ENCODE assay signal across 16 mouse cellular contexts in genomic region chr7:79285408-79285807, GRCm38 (mm10). TPM values are rescaled to one million over a fixed set of nuclear protein-coding genes. Genes with fewer than 3 reads are reported as not detected.
DNase-seq lines count a peak whose midpoint lies in the region; ATAC-seq and TF ChIP-seq lines count a peak whose summit lies in the region.
"Had no signal": no experiment of that assay in that cellular context is flagged by ENCODE, and none has a peak within 500 bp of the region (broad histone marks: within the 10 kb centered on the region; RNA-seq: fewer than 3 reads in every experiment).

No protein-coding gene starts in this region.

- H3K27me3 ChIP-seq in liver, embryonic 11.5 days (replicated peaks; ENCODE audit: control insufficient read depth, insufficient read depth, low read length): no peaks in the 10 kb centered on the region
- H3K27me3 ChIP-seq in liver, embryonic 14.5 days (ENCODE audit: control insufficient read depth, insufficient read depth, low read length): no peaks in the 10 kb centered on the region
- H3K27me3 ChIP-seq in midbrain, embryonic 16.5 days (ENCODE audit: control insufficient read depth, insufficient read depth, low read depth, low read length): no peaks in the 10 kb centered on the region
- H3K27me3 ChIP-seq: heart, embryonic 13.5 days; limb, embryonic 12.5 days had no signal

- no peaks in the 10 kb centered on the region for H3K36me3 ChIP-seq in liver, embryonic 11.5 days (ENCODE audit: control insufficient read depth, insufficient read depth, low read length)
- H3K36me3 ChIP-seq in liver, embryonic 14.5 days (replicated peaks; ENCODE audit: control insufficient read depth, insufficient read depth, low read depth): 0 out of 2 replicates have a peak, but pooled peaks cover 2% of the 10 kb centered on the region
- H3K36me3 ChIP-seq in midbrain, embryonic 16.5 days (ENCODE audit: control insufficient read depth, insufficient read depth, low read length): no peaks in the 10 kb centered on the region
- H3K36me3 ChIP-seq: heart, embryonic 13.5 days had no signal

- H3K9ac ChIP-seq in liver, embryonic 11.5 days (ENCODE audit: low read depth, low read length): no peak overlapping the region
- no peak overlapping the region for H3K9ac ChIP-seq in liver, embryonic 14.5 days (replicated peaks)
- no peak overlapping the region for H3K9ac ChIP-seq in midbrain, embryonic 16.5 days (ENCODE audit: low read depth, low read length)
- H3K9ac ChIP-seq: heart, embryonic 13.5 days; limb, embryonic 12.5 days had no signal

- no peak for TF ChIP-seq POLR2A in olfactory bulb, adult 2 months (IDR thresholded peaks at IDR 0.05; ENCODE audit: insufficient read depth, low read depth, low read length)

- DNase-seq in liver, embryonic 11.5 days (ENCODE audit: low spot score): no peak
- DNase-seq in liver: no peak
- DNase-seq in adrenal gland, postnatal 10 days: peak; percentile 45
- no peak for DNase-seq in liver, embryonic 14.5 days (ENCODE audit: low read depth in 3 of 3, low spot score in 3 of 3)
- DNase-seq in urinary bladder, adult 18-20 months (ENCODE audit: low spot score in 2 of 2): no peak
- DNase-seq: cerebellum, adult 8-10 months; embryo, embryonic 11 days; gastrocnemius, postnatal 25 days; kidney, postnatal 36 days; thymus, adult 2 months had no signal

- TF ChIP-seq CTCF in liver, embryonic 14.5 days (IDR thresholded peaks at IDR 0.05; ENCODE audit: low read depth): no peak
- TF ChIP-seq CTCF in olfactory bulb, adult 2 months (IDR thresholded peaks at IDR 0.05; ENCODE audit: insufficient read depth, low read depth, low read length): no peak

- no peak overlapping the region for H3K4me3 ChIP-seq in liver, embryonic 11.5 days (ENCODE audit: low read depth, low read length)
- H3K4me3 ChIP-seq in liver, embryonic 14.5 days (ENCODE audit: insufficient read depth in 1 of 2, low read depth in 2 of 2, low read length in 2 of 2): no peak overlapping the region
- H3K4me3 ChIP-seq in olfactory bulb, adult 2 months (ENCODE audit: insufficient read depth, low read depth, low read length): no peak overlapping the region
- H3K4me3 ChIP-seq in midbrain, embryonic 16.5 days (ENCODE audit: low read depth, low read length): no peak overlapping the region
- H3K4me3 ChIP-seq: heart, embryonic 13.5 days; limb, embryonic 12.5 days had no signal

- H3K4me1 ChIP-seq in liver, embryonic 11.5 days (replicated peaks; ENCODE audit: control insufficient read depth, insufficient read depth, low read length): peaks cover 50% of the 10 kb centered on the region
- peaks cover 51% of the 10 kb centered on the region in 2 experiments for H3K4me1 ChIP-seq in liver, embryonic 14.5 days (replicated peaks; ENCODE audit: control insufficient read depth in 2 of 2, insufficient read depth in 2 of 2, low read length in 1 of 2)
- H3K4me1 ChIP-seq in olfactory bulb, adult 2 months (ENCODE audit: control insufficient read depth, insufficient read depth, low read length): peaks cover 47% of the 10 kb centered on the region
- H3K4me1 ChIP-seq in midbrain, embryonic 16.5 days (ENCODE audit: control insufficient read depth, insufficient read depth, low read length): peaks cover 27% of the 10 kb centered on the region

- no peak for TF ChIP-seq EP300 in liver, embryonic 14.5 days (IDR thresholded peaks at IDR 0.05; ENCODE audit: low read depth)

- H3K9me3 ChIP-seq in liver, embryonic 11.5 days (ENCODE audit: control insufficient read depth, low read length): no peaks in the 10 kb centered on the region
- no peaks in the 10 kb centered on the region for H3K9me3 ChIP-seq in liver, embryonic 14.5 days (ENCODE audit: control insufficient read depth, low read length)
- H3K9me3 ChIP-seq in midbrain, embryonic 16.5 days (replicated peaks; ENCODE audit: control insufficient read depth, low read length, poor library complexity, severe bottlenecking): no peaks in the 10 kb centered on the region
- H3K9me3 ChIP-seq: heart, embryonic 13.5 days; limb, embryonic 12.5 days had no signal

- WGBS in liver, embryonic 11.5 days: 87% methylated on average over 13 of the region's 13 CpGs
- 87% methylated on average over 13 of the region's 13 CpGs for WGBS in liver, embryonic 14.5 days (ENCODE audit: insufficient replicate concordance)
- WGBS in olfactory bulb, adult 2 months: 60% methylated on average over 13 of the region's 13 CpGs
- WGBS in midbrain, embryonic 16.5 days: 91% methylated on average over 13 of the region's 13 CpGs

- H3K27ac ChIP-seq in liver, embryonic 11.5 days (ENCODE audit: low read depth, low read length): no peak overlapping the region
- H3K27ac ChIP-seq in liver, embryonic 14.5 days: 0 out of 2 replicates have a peak overlapping the region, but pooled peaks have one; percentile 7
- peak overlapping the region; percentile 73 for H3K27ac ChIP-seq in olfactory bulb, adult 2 months (ENCODE audit: insufficient read depth, low read depth, low read length)
- H3K27ac ChIP-seq in midbrain, embryonic 16.5 days (ENCODE audit: low read length): no peak overlapping the region
- H3K27ac ChIP-seq: heart, embryonic 13.5 days; limb, embryonic 12.5 days had no signal

- no peak for ATAC-seq in liver, embryonic 11.5 days (replicated peaks; ENCODE audit: low FRiP score)
- no peak for ATAC-seq in liver, embryonic 14.5 days (ENCODE audit: insufficient read depth)
- no peak for ATAC-seq in midbrain, embryonic 16.5 days
- ATAC-seq: forebrain, embryonic 16.5 days; intestine, postnatal 0 days had no signal

- peak overlapping the region; percentile 56; the same call in 1 of the 2 replicates for H3K4me2 ChIP-seq in liver, embryonic 11.5 days
- H3K4me2 ChIP-seq in liver, embryonic 14.5 days (ENCODE audit: low read depth): peak overlapping the region; percentile 62; the same call in 1 of the 2 replicates
- H3K4me2 ChIP-seq in midbrain, embryonic 16.5 days (ENCODE audit: low read length): no peak overlapping the region
- H3K4me2 ChIP-seq: heart, embryonic 13.5 days; limb, embryonic 12.5 days had no signal

RNA-seq across cellular contexts. Expression of gene Abhd2, which starts 12.4 kb away (rescaled TPM):
- 11.5 and 13.4 TPM in 2 replicates for polyA plus RNA-seq in liver, embryonic 11.5 days (2014; fragmentation: Nextera tagmentation; extraction: Ambion mirVana)
- 100 to 1,000 TPM; 247 to 382 TPM for total RNA-seq in adrenal gland, postnatal 10 days (2021)
- 5.6 and 6.0 TPM in 2 replicates for polyA plus RNA-seq in liver, embryonic 14.5 days (2012; rRNA removed)
- polyA plus RNA-seq in liver, embryonic 14.5 days (2014; fragmentation: Nextera tagmentation; extraction: Ambion mirVana): 11.4 TPM in 2 replicates
- polyA plus RNA-seq in olfactory bulb, adult 2 months (2012; ENCODE audit: insufficient read depth, insufficient read length, low replicate concordance, missing spikeins): not detected in 2 replicates
- 18.7 and 19.3 TPM in 2 replicates for polyA plus RNA-seq in midbrain, embryonic 16.5 days (2015; fragmentation: Nextera tagmentation; extraction: Ambion mirVana)

Comparison
In these comparisons a context has a peak if more than half of its experiments do, and no peak if none do; other contexts are left out.
1. H3K27ac ChIP-seq: peak in liver, embryonic 14.5 days (single experiment) and olfactory bulb, adult 2 months (single experiment); none in liver, embryonic 11.5 days (single experiment) and midbrain, embryonic 16.5 days (single experiment).